Mouse (Mus musculus) hindbrain, embryonic 13.5 days (tissue): ENCODE measurements around the gene Prl3c1. TPM values are rescaled to one million over a fixed set of nuclear protein-coding genes. Genes with fewer than 3 reads are reported as not detected.
"Not testable (repeated sequence)": the region's sequence is repeated elsewhere in the genome, so short reads cannot be mapped to it uniquely, and the experiment has no call there.

ENCODE experiments used
- ATAC-seq: fragments of 200-750 bp; cut with Nextera tagmentation; 2 replicates; pipeline ENCODE4 v1.8.0; 2017; ENCODE audit warnings: moderate TSS enrichment; ENCODE audit not compliant: low FRiP score
- H3K27ac ChIP-seq: fragments of 300-500 bp; sonication (generic); 2 replicates; pipeline ENCODE4 v1.5.1; 2015; ENCODE audit warnings: inconsistent platforms, mild to moderate bottlenecking, moderate library complexity
- H3K27me3 ChIP-seq: fragments of 300-500 bp; sonication (generic); 2 replicates; pipeline ENCODE4 v1.6.1; 2015; ENCODE audit warnings: mild to moderate bottlenecking, inconsistent platforms
- H3K36me3 ChIP-seq: fragments of 300-500 bp; sonication (generic); 2 replicates; pipeline ENCODE4 v1.6.1; 2015; ENCODE audit warnings: mild to moderate bottlenecking, inconsistent platforms
- H3K4me1 ChIP-seq: fragments of 300-500 bp; sonication (generic); replicated peaks from 2 replicates; pipeline ENCODE4 v1.6.1; 2015; ENCODE audit warnings: inconsistent platforms
- H3K4me2 ChIP-seq: fragments of 300-500 bp; sonication (generic); 2 replicates; pipeline ENCODE4 v1.6.1; 2015; ENCODE audit warnings: inconsistent platforms, mild to moderate bottlenecking, moderate library complexity
- H3K4me3 ChIP-seq: fragments of 300-500 bp; sonication (generic); 2 replicates; pipeline ENCODE4 v1.5.1; 2015; ENCODE audit warnings: mild to moderate bottlenecking, inconsistent platforms
- H3K9ac ChIP-seq: fragments of 300-500 bp; sonication (generic); 2 replicates; pipeline ENCODE4 v1.6.1; 2015; ENCODE audit warnings: mild to moderate bottlenecking, inconsistent platforms
- H3K9me3 ChIP-seq: fragments of 300-500 bp; sonication (generic); 2 replicates; pipeline ENCODE4 v1.6.1; 2016; ENCODE audit warnings: inconsistent platforms
- WGBS: fragments of 180-500 bp; shearing (Covaris S2); methylation state at CpG from one replicate; pipeline ENCODE4 v1.1.7; 2015; 5-methylcytosine and 5-hydroxymethylcytosine counted together
- polyA plus RNA-seq: library from polyadenylated mRNA; unstranded; fragments of >200 nt; fragmentation: Nextera tagmentation; extraction: Ambion mirVana; gene quantifications from 2 replicates; pipeline ENCODE4 v1.2.1, GENCODE M21; 2015

Gene Prl3c1
- not detected in 2 replicates for polyA plus RNA-seq

GRCm38 (mm10) chr13:27196359-27196758, at the start of gene Prl3c1:
Gene Prl3c1, plus strand, starts transcription at chr13:27196659.
- Histone ChIP-seq H3K36me3 (no peaks in the 10 kb centered on the region), H3K27ac (no peak within 1 kb of the TSS), H3K4me1 (no peaks in the 10 kb centered on the region), H3K9me3 (no peaks in the 10 kb centered on the region), H3K4me3 (no peak within 1 kb of the TSS), H3K4me2 (no peak within 1 kb of the TSS), H3K9ac (no peak within 1 kb of the TSS), H3K27me3 (no peaks in the 10 kb centered on the region)
- ATAC-seq = no peak
- WGBS = 92% methylated on average over 1 of the region's 1 CpGs

GRCm38 (mm10) chr13:27148264-27148663, 48.2 kb upstream of the Prl3c1 start:
- H3K27ac ChIP-seq = no peak overlapping the region
- no peaks in the 10 kb centered on the region for H3K9me3 ChIP-seq
- H3K36me3 ChIP-seq = no peaks in the 10 kb centered on the region
- H3K4me2 ChIP-seq = no peak overlapping the region
- H3K9ac ChIP-seq = no peak overlapping the region
- no peak for ATAC-seq
- WGBS = 67% methylated on average over 1 of the region's 1 CpGs
- no peaks in the 10 kb centered on the region for H3K4me1 ChIP-seq
- no peak overlapping the region for H3K4me3 ChIP-seq
- no peaks in the 10 kb centered on the region for H3K27me3 ChIP-seq

GRCm38 (mm10) chr13:27156490-27156889, 40.0 kb upstream of the Prl3c1 start, which contains the start of gene Prl3d3:
Gene Prl3d3, plus strand, starts transcription at chr13:27156790.
- H3K9ac ChIP-seq = not testable (repeated sequence)

GRCm38 (mm10) chr13:27241547-27241946, 45.1 kb downstream of the Prl3c1 start, which contains the start of gene Prl3b1:
Gene Prl3b1, plus strand, starts transcription at chr13:27241847.
- Histone ChIP-seq H3K27ac (no peak within 1 kb of the TSS), H3K27me3 (no peaks in the 10 kb centered on the region), H3K4me2 (no peak within 1 kb of the TSS), H3K9ac (no peak within 1 kb of the TSS), H3K4me3 (no peak within 1 kb of the TSS), H3K9me3 (no peaks in the 10 kb centered on the region), H3K4me1 (no peaks in the 10 kb centered on the region), H3K36me3 (no peaks in the 10 kb centered on the region)
- no peak for ATAC-seq
- WGBS = 100% methylated on average over 1 of the region's 1 CpGs

More at GRCm38 (mm10) chr13:27156490-27156889, 40.0 kb upstream of the Prl3c1 start, which contains the start of gene Prl3d3:
- not testable (repeated sequence) for H3K4me1 ChIP-seq, H3K36me3 ChIP-seq, ATAC-seq, H3K4me2 ChIP-seq, H3K4me3 ChIP-seq, H3K27ac ChIP-seq, H3K27me3 ChIP-seq, H3K9me3 ChIP-seq
- WGBS = 90% methylated on average over 3 of the region's 3 CpGs

Other genes with a start within 250 kb of the Prl3c1 start
- not detected in 2 replicates for gene Prl, start 139.1 kb upstream of the Prl3c1 start, polyA plus RNA-seq
- not detected in 2 replicates for gene Prl3d1, start 102.5 kb upstream of the Prl3c1 start, polyA plus RNA-seq
- not detected in 2 replicates for gene Prl3d2, start 75.0 kb upstream of the Prl3c1 start, polyA plus RNA-seq
- not detected in 2 replicates for gene Prl3d3, start 39.9 kb upstream of the Prl3c1 start, polyA plus RNA-seq
- gene Prl3b1, start 45.2 kb downstream of the Prl3c1 start, polyA plus RNA-seq = not detected in 2 replicates
- gene Prl3a1, start 62.8 kb downstream of the Prl3c1 start, polyA plus RNA-seq = not detected in 2 replicates
- not detected in 2 replicates for gene Prl6a1, start 116.0 kb downstream of the Prl3c1 start, polyA plus RNA-seq
- not detected in 2 replicates for gene Prl8a2, start 149.0 kb downstream of the Prl3c1 start, polyA plus RNA-seq
- not detected in 2 replicates for gene Prl2b1, start 194.2 kb downstream of the Prl3c1 start, polyA plus RNA-seq
- not detected in 2 replicates for gene Prl8a6, start 242.0 kb downstream of the Prl3c1 start, polyA plus RNA-seq